Mouse (Mus musculus): ENCODE measurements around the gene Sema4g.

The Sema4g gene

DNA sequence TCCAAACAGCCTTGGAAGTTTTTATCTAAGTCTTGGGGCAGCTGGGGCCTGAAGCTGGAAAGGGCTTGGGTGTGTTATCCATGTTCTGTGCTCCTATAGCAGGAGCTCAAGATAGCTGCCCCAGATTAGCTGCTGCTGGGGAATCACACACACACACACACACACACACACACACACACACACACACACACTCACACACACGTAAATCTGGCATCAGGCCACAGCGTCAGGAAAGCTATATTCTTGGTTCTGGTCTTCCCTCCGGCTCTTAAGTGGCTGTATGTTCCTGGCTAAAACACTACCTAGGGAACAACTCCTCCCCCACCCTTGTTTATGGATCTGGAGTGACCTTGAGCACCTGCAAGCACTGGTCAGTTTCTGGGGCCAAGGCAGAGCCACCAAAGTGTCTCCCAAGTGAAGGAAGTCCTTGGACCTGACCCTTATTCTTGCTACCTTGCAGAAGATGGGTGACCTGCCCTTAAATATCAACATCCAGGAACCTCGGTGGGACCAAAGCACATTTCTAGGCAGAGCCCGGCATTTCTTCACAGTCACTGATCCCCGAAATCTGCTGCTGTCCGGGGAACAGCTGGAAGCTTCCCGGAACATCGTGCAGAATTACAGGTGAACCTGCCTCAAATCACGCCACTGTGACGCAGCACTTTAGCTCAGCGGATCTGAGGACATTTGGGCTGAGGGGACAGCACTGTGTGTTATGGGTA, 59.9 kb downstream of the Sema4g start:
- DNase-seq (ENCODE audit: extremely low spot score) = no peak

DNA sequence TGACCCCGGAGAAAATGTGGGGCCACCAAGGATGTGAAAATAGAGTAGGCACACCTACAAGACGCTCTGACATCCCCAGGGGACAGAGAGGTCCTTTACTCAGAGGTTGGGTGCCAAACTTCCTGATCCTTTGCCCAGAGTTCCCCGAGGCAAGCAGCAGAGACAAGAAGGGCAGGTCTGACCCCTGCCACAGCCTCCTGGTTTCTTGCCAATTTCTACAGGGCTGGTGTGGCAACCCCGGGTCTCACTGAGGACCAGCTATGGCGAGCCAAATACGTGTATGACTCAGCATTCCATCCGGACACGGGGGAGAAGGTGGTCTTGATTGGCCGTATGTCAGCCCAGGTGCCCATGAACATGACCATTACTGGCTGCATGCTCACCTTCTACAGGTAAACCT, 60.6 kb downstream of the Sema4g start:
- DNase-seq (ENCODE audit: extremely low spot score) = no peak

All from embryo, embryonic 9.5 days (tissue).